ENCODE assay signal across 9 mouse cellular contexts in the genomic region with DNA sequence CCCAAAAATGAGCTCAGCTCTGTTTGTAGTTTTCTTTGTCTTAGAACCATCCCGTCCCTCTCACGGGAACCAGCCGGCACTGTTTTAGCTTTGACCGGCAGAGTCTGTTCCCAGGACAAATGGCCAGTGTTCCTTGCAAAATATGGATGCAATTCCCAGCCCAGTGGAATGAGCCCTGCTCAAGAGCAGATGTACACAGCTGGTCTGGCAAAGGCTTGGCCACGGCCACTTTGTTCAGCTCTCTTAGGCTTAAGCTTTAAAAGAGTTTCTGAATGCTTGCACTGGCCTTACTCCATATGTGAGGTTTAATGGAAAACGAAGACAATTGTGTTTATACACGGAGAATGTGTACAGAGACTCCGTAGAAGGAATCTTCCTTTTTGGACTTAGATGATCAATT.
DNase-seq lines count a peak whose midpoint lies in the region; ATAC-seq lines count a peak whose summit lies in the region.
"Had no signal": no experiment of that assay in that cellular context is flagged by ENCODE, and none has a peak within 500 bp of the region (broad histone marks: within the 10 kb centered on the region; RNA-seq: fewer than 3 reads in every experiment).

No protein-coding gene starts in this region.

- peaks cover 7% of the 10 kb centered on the region; the same call in 1 of the 2 replicates for H3K4me1 ChIP-seq in lung, embryonic 16.5 days (replicated peaks; ENCODE audit: control insufficient read depth, insufficient read depth, low read length)

- no peaks in the 10 kb centered on the region for H3K27me3 ChIP-seq in lung, embryonic 16.5 days (ENCODE audit: control insufficient read depth, insufficient read depth, low read depth, low read length)

- ATAC-seq in lung, embryonic 16.5 days (ENCODE audit: low read depth) = peak; percentile 92
- ATAC-seq: liver, postnatal 0 days had no signal

- H3K36me3 ChIP-seq in lung, embryonic 16.5 days (ENCODE audit: control insufficient read depth, insufficient read depth, low read length) = no peaks in the 10 kb centered on the region

- no peak overlapping the region for H3K4me3 ChIP-seq in lung, embryonic 16.5 days (ENCODE audit: low read length)

- DNase-seq in urinary bladder, postnatal 10 days (ENCODE audit: low spot score) = peak; percentile 12
- no peak for DNase-seq in urinary bladder, adult 2 months (ENCODE audit: low spot score)
- DNase-seq in heart, postnatal 4 days = peak; percentile 78
- DNase-seq in layer of hippocampus, adult 9-11 months = no peak
- no peak for DNase-seq in frontal cortex, postnatal 25 days (ENCODE audit: low spot score in 2 of 2)
- no peak for DNase-seq in right cerebral cortex, postnatal 36 days (ENCODE audit: low spot score in 2 of 2)
- no peak for DNase-seq in right cerebral cortex, postnatal 25 days
- DNase-seq: liver, postnatal 0 days had no signal

- H3K27ac ChIP-seq in lung, embryonic 16.5 days (ENCODE audit: low read length) = peak overlapping the region; percentile 76

- no peaks in the 10 kb centered on the region for H3K9me3 ChIP-seq in lung, embryonic 16.5 days (ENCODE audit: control insufficient read depth, low read length)

- no peak overlapping the region for H3K9ac ChIP-seq in lung, embryonic 16.5 days (ENCODE audit: low read length)
- H3K9ac ChIP-seq: liver, postnatal 0 days had no signal

- WGBS in lung, embryonic 16.5 days = 37% methylated on average over 8 of the region's 8 CpGs

- H3K4me2 ChIP-seq in lung, embryonic 16.5 days (ENCODE audit: low read depth, low read length) = no peak overlapping the region

Comparison
In these comparisons a context has a peak if more than half of its experiments do, and no peak if none do; other contexts are left out.
1. DNase-seq: peak in urinary bladder, postnatal 10 days (single experiment) and heart, postnatal 4 days (single experiment); none in urinary bladder, adult 2 months (single experiment), layer of hippocampus, adult 9-11 months (single experiment), frontal cortex, postnatal 25 days (0 of 2), right cerebral cortex, postnatal 36 days (0 of 2) and right cerebral cortex, postnatal 25 days (single experiment).